Mouse (Mus musculus): ENCODE measurements around the gene Slc51b.

Slc51b gene

DNA sequence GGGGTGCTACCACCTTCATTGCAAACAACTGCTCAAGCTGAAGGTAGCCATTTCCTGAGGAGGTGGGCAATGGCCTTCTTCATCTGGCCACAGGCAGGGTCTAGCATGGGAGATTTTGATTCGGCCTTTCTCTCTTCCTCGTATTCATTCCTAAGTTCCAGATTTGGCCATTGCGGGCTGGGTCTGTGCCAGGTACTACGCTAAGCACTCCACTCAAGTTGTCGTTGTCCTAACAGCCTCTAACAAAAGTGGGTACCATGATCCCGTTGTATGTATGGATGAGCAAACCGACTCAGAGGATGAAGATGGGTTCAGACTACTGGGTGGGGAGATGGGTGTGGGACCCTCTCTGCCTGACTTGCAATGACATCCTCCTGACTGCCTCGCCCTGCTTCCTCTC lies 12.4 kb downstream of the Slc51b start:
- DNase-seq (ENCODE audit: extremely low spot score, low spot score) = no peak

GRCm38 (mm10) chr9:65408871-65409295 lies 13.9 kb downstream of the Slc51b start:
- DNase-seq (ENCODE audit: extremely low spot score, low spot score) = no peak

DNA sequence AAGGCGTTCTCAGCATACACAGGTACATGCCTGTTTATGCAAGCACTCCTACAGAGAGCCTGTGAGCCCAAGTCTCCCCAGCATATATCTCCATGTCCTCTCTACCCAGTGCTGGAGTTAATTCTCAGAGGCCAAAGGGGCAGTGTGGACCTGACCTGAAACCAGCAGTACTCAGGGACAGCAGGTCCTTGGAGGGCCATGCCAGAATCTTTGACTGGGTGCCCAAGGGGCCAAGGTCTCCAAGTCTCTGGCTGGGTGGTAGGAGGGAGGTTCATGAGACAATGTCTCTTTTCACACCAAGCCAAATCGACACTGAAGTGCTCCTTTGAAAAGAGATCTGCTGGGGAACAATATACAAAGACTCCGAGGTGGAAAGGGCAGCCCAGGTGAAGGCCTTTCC lies 14.9 kb downstream of the Slc51b start:
- DNase-seq (ENCODE audit: extremely low spot score, low spot score) = no peak

DNA sequence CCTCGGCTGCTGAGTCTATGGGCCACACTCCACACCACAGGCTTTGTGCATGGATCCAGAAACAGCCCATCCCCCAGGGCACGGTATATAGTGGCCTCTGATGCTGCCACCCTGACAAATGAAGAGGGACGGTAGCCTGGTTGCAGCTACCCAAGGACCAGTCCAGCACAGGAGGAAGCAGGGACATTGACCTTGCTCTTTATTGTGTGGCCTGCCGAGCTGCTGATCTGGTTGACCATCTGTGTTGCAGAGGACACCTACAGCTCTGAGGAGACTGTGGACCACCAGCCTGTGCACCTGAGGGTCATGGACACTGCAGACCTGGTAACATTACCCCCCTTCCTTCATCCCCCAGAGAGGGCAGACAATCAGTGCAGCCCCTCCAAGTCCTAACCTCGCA lies 15.4 kb downstream of the Slc51b start:
- DNase-seq (ENCODE audit: extremely low spot score, low spot score) = no peak

DNA sequence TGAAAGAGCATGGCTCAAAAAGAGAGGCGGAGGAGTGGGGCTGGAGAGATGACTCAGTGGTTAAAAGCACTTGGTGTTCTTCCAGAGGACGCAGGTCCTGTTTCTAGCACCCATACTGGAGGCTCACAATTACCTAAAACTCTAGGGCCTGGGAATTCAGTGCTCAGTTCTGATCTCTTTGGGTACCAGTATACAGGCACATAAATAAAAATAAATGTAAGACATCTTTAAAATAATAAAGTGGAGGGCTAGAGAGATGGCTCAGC lies 17.6 kb downstream of the Slc51b start:
- DNase-seq (ENCODE audit: extremely low spot score, low spot score) = no peak

DNA sequence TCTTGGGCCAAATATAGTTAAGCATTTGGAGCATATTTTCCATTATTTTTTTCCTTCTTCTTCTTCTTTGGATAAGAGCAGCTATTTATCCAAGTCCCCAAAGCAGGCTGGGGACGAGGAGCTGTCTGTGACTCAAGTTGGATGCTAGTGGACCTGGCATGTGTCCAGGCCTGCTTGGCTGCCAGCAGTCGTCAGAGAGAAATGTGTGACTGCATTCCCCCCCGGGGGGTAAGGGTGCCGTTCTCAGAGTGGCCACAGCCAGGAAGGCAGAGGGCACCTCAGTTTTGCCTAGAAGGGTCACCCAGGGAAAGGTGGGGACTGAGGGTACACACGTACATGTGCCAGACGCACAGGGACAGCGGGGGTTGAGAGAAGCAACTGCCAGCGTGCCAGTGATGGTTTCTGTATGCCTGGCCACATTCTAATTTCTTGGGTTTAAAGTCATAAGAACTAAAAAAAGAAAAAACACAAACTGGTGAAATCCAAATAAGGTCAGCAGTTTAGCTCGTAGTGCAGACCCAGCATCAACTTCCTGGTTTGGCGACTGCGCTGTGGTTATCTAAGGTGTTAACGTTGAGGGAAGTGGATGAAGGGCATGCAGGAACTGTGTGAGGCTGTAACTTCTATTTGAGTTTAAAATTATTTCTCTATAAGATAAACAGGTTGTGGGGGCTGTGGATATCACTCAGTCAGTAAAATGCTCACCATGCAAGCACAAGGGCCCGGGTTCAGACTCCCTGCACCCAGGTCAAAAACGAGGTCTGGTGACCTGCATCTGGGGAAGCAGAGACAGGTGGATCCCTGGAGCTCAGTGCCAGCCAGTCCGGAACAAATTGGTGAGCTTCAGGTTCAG lies 18.2 kb downstream of the Slc51b start:
- no peak for DNase-seq (ENCODE audit: extremely low spot score, low spot score)

GRCm38 (mm10) chr9:65399934-65400333 lies 22.8 kb downstream of the Slc51b start:
- no peak for DNase-seq (ENCODE audit: extremely low spot score, low spot score)

GRCm38 (mm10) chr9:65398279-65398678 lies 24.5 kb downstream of the Slc51b start, which contains the start of gene Rasl12:
Gene Rasl12 (plus strand): TSS chr9:65398506.
- peak; percentile 80 for DNase-seq (ENCODE audit: extremely low spot score, low spot score)

DNA sequence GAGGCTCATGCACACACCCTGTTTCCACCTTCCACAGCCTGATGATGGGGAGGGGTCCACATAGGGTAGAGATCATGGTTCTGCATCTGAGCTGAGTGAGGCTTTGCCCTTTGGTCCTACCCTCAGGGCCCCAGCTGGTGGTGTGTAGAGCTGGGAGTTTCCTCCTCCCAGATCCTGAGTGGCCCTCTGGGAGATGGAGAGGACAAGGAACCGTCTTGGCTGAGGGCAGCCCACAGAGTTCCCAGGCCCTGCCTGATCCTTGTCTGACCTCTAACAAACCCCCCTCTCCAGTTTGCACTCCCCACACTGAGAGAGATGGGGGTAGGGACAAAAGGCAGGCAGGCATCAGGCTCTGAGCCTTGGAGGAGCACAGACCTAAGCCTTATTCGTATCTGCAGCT lies 28.4 kb downstream of the Slc51b start:
- no peak for DNase-seq (ENCODE audit: extremely low spot score, low spot score)

DNA sequence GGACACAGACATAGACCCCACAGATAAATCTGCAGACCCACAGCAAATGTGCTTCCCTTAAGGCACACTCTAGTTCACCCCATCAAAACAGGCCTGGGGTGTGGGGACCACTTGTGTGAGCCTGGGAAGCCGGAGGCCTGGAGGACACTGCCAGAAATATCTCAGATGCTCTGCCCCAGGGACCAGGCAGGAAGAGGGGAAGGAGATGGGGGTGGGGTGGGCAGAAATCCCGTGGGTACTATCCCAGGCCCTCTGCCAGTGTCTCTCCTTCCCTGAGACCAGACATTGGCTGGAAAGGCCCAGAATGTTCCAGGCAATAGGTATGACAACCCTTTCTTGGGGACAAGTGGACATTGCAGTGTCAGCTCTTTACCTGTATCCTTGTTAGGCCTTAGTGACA lies 29.1 kb downstream of the Slc51b start:
- DNase-seq (ENCODE audit: extremely low spot score, low spot score) = no peak

- peak; percentile 72 for DNase-seq (ENCODE audit: extremely low spot score, low spot score)
Measured at GRCm38 (mm10) chr9:65392638-65393364, 30.0 kb downstream of the Slc51b start.

GRCm38 (mm10) chr9:65391613-65391964 lies 31.2 kb downstream of the Slc51b start, which contains the start of gene Kbtbd13:
Gene Kbtbd13 (minus strand): TSS chr9:65391652.
- no peak for DNase-seq (ENCODE audit: extremely low spot score, low spot score)

DNA sequence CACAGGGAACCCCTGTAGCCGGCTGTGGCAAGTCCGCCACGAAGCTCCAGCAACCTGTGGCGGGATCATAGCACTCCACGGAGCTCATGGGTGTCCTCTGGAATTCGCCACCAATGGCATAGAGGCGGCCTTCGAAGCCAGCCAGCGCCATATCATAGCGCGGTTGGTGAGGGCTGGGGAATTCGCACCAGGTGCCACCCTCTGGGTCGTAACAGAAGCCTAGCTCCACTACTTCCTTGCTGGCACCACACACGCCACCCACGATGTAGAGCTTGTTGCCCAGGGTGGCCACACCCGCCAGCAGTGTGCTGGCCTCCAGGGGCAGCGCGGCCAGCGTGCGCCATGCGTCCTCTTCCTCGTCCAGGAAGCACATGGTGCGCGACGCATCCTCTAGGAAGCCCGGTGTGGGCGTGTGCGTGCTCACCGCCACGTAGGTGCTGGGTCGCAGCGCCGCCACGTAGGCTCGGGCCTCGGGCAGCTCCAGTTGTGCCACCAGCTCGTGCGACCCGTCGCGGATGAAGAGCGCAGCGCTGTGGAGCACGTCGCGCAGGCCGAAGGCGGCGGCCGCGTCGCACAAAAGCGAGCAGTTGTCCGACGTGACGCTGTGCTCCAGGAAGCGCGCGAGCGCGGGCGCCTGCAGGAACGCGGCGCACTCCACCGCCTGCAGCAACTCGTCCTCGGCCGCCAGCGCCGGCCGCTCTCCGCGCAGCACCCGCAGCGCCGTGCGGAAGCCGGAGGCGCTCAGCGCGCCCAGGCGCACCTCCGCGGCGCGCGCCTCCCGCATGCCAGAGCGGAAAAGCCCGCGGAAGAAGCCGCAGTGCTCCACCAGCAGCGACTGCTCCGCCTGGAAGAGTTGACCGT lies 31.8 kb downstream of the Slc51b start:
- peak; percentile 42 for DNase-seq (ENCODE audit: extremely low spot score, low spot score)

DNA sequence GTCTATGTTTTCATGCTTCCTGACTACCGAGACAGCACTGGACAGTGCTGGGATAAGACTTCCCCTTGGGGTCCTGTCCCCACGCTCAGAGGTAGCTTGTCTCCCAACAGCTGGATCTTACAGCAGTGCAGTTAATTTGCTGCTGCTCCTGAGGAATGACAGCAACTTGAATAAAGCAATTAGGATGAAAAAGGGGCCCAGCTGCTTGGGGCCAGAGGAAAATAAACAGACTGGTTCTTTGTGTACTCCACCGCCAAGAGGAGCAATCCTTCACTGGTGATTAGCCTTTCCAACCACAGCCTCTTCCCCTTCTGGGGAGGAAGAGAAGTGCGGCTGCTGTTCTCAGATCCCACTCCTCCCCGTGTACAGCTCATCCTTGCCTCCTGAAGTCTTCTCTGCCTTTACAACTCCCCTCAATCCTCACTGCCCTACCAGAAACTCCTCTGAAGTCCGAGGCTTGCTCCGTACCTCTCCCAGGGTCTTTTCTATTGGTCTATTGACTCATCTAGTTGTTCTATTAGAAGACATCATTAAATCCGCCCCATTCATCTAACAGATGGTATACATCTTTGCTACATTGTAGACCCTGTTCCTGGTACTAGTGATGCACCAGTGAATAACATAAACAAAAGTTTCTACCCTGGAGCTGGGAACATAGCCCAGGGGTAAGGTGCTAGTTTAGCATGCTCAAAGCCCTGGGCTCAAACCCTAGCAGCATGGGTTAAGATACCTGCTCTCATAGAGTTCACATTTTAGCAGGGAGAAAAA lies 36.2 kb downstream of the Slc51b start:
- no peak for DNase-seq (ENCODE audit: extremely low spot score, low spot score)

DNA sequence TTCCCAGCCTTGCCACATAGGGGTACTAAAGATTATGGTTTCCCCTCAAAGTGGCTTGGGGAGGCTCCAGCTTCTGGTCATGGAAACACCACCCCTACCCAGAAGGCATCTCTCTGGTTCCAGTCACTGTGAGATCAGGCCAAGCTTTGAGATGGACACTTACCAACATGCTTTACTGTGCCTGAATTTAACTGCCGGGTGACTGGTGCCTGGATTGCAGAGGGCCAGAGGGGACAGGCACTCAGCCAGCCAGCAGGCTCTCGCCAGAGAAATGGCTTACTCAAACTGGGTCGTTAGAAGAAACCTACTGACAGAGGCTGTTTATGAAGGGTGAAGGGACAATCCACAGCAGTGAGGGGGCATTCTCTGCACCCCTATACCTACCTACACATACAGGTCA lies 38.5 kb downstream of the Slc51b start:
- DNase-seq (ENCODE audit: extremely low spot score, low spot score) = no peak

DNA sequence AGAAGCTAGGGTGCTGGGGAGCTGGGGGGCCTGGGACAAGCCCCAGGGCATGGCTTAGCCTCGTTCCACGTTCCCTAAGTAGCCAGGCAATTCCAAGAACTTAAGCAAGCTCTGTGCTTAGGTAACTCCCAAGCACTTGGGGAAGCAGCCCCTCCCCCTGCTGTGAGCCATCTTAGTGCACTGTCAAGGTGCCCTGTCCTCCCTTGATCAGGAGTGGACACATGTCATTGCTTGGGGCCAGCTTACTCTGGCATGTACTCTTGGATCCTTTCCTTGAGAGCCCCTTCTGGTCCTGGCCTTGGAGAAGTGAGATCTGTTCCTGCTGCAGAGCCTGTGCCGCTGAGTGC lies 40.0 kb downstream of the Slc51b start:
- no peak for DNase-seq (ENCODE audit: extremely low spot score, low spot score)

- DNase-seq (ENCODE audit: extremely low spot score, low spot score) = no peak
Measured at GRCm38 (mm10) chr9:65382031-65382750, 40.6 kb downstream of the Slc51b start.

DNA sequence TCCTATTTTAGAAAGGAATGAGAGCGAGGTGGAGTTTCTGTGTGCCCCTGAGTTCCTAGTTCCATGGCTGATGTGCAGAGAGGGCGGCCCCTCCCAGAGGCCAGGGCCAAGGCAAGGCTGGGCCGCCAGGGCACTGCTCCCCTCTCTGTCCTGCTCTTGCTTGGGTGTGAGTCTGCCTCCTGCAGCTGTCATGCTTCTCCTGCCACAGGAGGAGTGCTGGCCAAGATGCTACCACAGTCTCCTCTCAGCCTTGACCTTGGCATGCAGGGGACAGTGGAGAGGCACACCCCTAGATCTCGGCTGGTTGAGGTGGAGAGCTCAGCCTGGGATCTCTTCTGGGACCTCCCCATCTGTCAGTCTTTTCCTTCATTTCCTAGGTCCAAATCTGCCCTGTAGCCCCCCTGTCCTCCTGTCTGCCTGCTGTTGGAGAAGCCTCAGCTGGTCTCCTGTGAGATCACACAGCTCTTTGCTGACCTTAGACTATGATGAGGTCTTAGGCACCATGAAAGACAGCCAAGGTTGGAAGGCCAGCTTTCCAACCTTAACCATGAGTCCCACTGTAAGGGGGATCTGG lies 41.7 kb downstream of the Slc51b start:
- no peak for DNase-seq (ENCODE audit: extremely low spot score, low spot score)

- no peak for DNase-seq (ENCODE audit: extremely low spot score, low spot score)
Measured at GRCm38 (mm10) chr9:65375163-65375934, 47.4 kb downstream of the Slc51b start.

Data from neural tube, embryonic 10.5 days (tissue).